ENCODE assay signal across 30 mouse cellular contexts in the genomic region with DNA sequence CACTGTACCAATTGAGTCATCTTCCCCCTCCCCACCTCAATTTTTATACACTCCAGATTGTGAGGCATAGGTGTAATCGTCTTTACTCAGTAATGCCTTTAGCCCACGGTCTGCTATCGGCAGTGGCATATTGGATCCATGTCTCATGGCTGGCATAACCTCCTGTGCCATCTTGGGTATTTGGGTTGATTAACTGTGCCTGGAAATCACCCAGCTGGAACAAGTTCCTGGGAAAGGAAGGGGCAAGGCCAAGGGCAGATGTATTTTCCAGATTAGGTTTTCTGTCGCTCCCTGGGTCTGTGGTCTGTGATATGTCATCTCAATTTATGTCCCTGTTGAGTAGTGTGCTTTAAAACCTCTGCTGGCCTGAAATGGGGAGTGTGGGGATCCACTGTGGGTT.
A peak's percentile ranks its signal among the peaks of the same experiment; 100 is the strongest.
DNase-seq lines count a peak whose midpoint lies in the region; ATAC-seq and TF ChIP-seq lines count a peak whose summit lies in the region.
"Had no signal": no experiment of that assay in that cellular context is flagged by ENCODE, and none has a peak within 500 bp of the region (broad histone marks: within the 10 kb centered on the region; RNA-seq: fewer than 3 reads in every experiment).

No protein-coding gene starts in this region.

- no peak overlapping the region; the same call in 1 of the 2 replicates for H3K27ac ChIP-seq in kidney, postnatal 0 days
- no peak overlapping the region for H3K27ac ChIP-seq in midbrain, embryonic 14.5 days (replicated peaks; ENCODE audit: low read depth, low read length)
- H3K27ac ChIP-seq: forebrain, embryonic 13.5 days; hindbrain, embryonic 14.5 days; limb, embryonic 10.5 days; limb, embryonic 15.5 days; liver, embryonic 13.5 days; midbrain, embryonic 15.5 days; stomach, postnatal 0 days had no signal

- H3K36me3 ChIP-seq in kidney, postnatal 0 days (ENCODE audit: insufficient read depth, low read length): no peaks in the 10 kb centered on the region
- no peaks in the 10 kb centered on the region for H3K36me3 ChIP-seq in midbrain, embryonic 14.5 days (ENCODE audit: control insufficient read depth, insufficient read depth, low read length)
- H3K36me3 ChIP-seq: limb, embryonic 10.5 days; limb, embryonic 15.5 days; liver, embryonic 13.5 days; midbrain, embryonic 15.5 days had no signal

- no peak overlapping the region for H3K9ac ChIP-seq in kidney, postnatal 0 days (ENCODE audit: low read depth, low read length)
- no peak overlapping the region for H3K9ac ChIP-seq in midbrain, embryonic 14.5 days (replicated peaks; ENCODE audit: low read length)
- H3K9ac ChIP-seq: forebrain, embryonic 13.5 days; hindbrain, embryonic 14.5 days; limb, embryonic 15.5 days; liver, embryonic 13.5 days; midbrain, embryonic 15.5 days had no signal

- ATAC-seq in kidney, postnatal 0 days (replicated peaks; ENCODE audit: low FRiP score, low read depth): no peak
- ATAC-seq in hematopoietic stem cell, adult 5-6 weeks (replicated peaks in 1 of 2; ENCODE audit: insufficient read depth in 1 of 2, low FRiP score in 2 of 2, low TSS enrichment in 1 of 2, low read depth in 1 of 2, poor library complexity in 2 of 2, severe bottlenecking in 2 of 2): peak; percentile 70 to 78
- no peak for ATAC-seq in midbrain, embryonic 14.5 days (ENCODE audit: low FRiP score, low TSS enrichment)
- ATAC-seq: forebrain, embryonic 13.5 days; lung, postnatal 0 days; midbrain, embryonic 15.5 days had no signal

- no peak overlapping the region for H3K4me3 ChIP-seq in kidney, postnatal 0 days (replicated peaks; ENCODE audit: low read depth, low read length)
- no peak overlapping the region for H3K4me3 ChIP-seq in midbrain, embryonic 14.5 days (replicated peaks; ENCODE audit: low read depth, low read length)
- H3K4me3 ChIP-seq: forebrain, embryonic 13.5 days; limb, embryonic 10.5 days; limb, embryonic 15.5 days; liver, embryonic 13.5 days; midbrain, embryonic 15.5 days had no signal

- H3K27me3 ChIP-seq in kidney, postnatal 0 days (ENCODE audit: insufficient read depth, low read length): no peaks in the 10 kb centered on the region
- H3K27me3 ChIP-seq in midbrain, embryonic 14.5 days (ENCODE audit: control insufficient read depth, insufficient read depth, low read length): no peaks in the 10 kb centered on the region; the same call in 1 of the 2 replicates
- H3K27me3 ChIP-seq: forebrain, embryonic 13.5 days; limb, embryonic 15.5 days; liver, embryonic 13.5 days; midbrain, embryonic 15.5 days had no signal

- no peak for TF ChIP-seq CTCF in kidney, postnatal 0 days (IDR thresholded peaks at IDR 0.05; ENCODE audit: low read depth)

- DNase-seq in cerebellum, postnatal 10 days: peak; percentile 86 to 89
- DNase-seq in cerebellum, adult 18-20 months: no peak
- DNase-seq in kidney, postnatal 0 days (ENCODE audit: low spot score): peak; percentile 40
- no peak for DNase-seq in kidney, adult 18-20 months
- DNase-seq in adrenal gland, postnatal 10 days: peak; percentile 60
- DNase-seq in midbrain, embryonic 14.5 days: no peak
- no peak for DNase-seq in right cerebral cortex, postnatal 36 days (ENCODE audit: low spot score in 2 of 2)
- DNase-seq: cerebellum, adult 11-12 months; cerebellum, postnatal 25 days; gastrocnemius, postnatal 25 days; heart, adult 18-20 months; heart, postnatal 4 days; kidney, adult 2 months; kidney, postnatal 25 days; liver, embryonic 13.5 days; lung, adult 18-20 months; lung, postnatal 4 days; right cerebral cortex, adult 18-20 months; right cerebral cortex, postnatal 4 days; thymus, adult 18-20 months; thymus, postnatal 25 days had no signal

- H3K9me3 ChIP-seq in kidney, postnatal 0 days (replicated peaks; ENCODE audit: low read length): no peaks in the 10 kb centered on the region
- no peaks in the 10 kb centered on the region for H3K9me3 ChIP-seq in midbrain, embryonic 14.5 days (ENCODE audit: control insufficient read depth, low read length)
- H3K9me3 ChIP-seq: forebrain, embryonic 13.5 days; limb, embryonic 10.5 days; limb, embryonic 15.5 days; liver, embryonic 13.5 days; midbrain, embryonic 15.5 days had no signal

- no peak overlapping the region for H3K4me2 ChIP-seq in kidney, postnatal 0 days (ENCODE audit: low read length)
- H3K4me2 ChIP-seq in midbrain, embryonic 14.5 days (ENCODE audit: low read length): no peak overlapping the region
- H3K4me2 ChIP-seq: forebrain, embryonic 13.5 days; heart, embryonic 11.5 days; hindbrain, embryonic 14.5 days; limb, embryonic 15.5 days; liver, embryonic 13.5 days; midbrain, embryonic 15.5 days had no signal

- 36% methylated on average over 4 of the region's 4 CpGs for WGBS in kidney, postnatal 0 days
- 83% methylated on average over 4 of the region's 4 CpGs for WGBS in midbrain, embryonic 14.5 days

- H3K4me1 ChIP-seq in kidney, postnatal 0 days (replicated peaks; ENCODE audit: insufficient read depth, low read length): no peaks in the 10 kb centered on the region
- no peaks in the 10 kb centered on the region for H3K4me1 ChIP-seq in midbrain, embryonic 14.5 days (ENCODE audit: control insufficient read depth, insufficient read depth, low read length)
- H3K4me1 ChIP-seq: forebrain, embryonic 13.5 days; limb, embryonic 15.5 days; liver, embryonic 13.5 days; midbrain, embryonic 15.5 days had no signal

Comparison
In these comparisons a context has a peak if more than half of its experiments do, and no peak if none do; other contexts are left out.
1. DNase-seq: peak in cerebellum, postnatal 10 days (2 of 2), kidney, postnatal 0 days (single experiment) and adrenal gland, postnatal 10 days (single experiment); none in cerebellum, adult 18-20 months (0 of 2), kidney, adult 18-20 months (single experiment), midbrain, embryonic 14.5 days (single experiment) and right cerebral cortex, postnatal 36 days (0 of 2).
2. ATAC-seq: peak in hematopoietic stem cell, adult 5-6 weeks (2 of 2); none in kidney, postnatal 0 days (single experiment) and midbrain, embryonic 14.5 days (single experiment).